Mouse (Mus musculus) lung, adult 2 months (tissue): Measurements from ENCODE around the gene Kcnh7.

ENCODE experiments used
- CTCF ChIP-seq: fragments of 200-500 bp; IDR thresholded peaks from 2 replicates; pipeline ENCODE4 v1.5.1; 2011; ENCODE audit warnings: mild to moderate bottlenecking, low read length, control low read depth; ENCODE audit not compliant: insufficient read depth
- POLR2A ChIP-seq: fragments of 200-500 bp; IDR thresholded peaks from 2 replicates; pipeline ENCODE4 v1.6.1; 2011; ENCODE audit warnings: low read depth, mild to moderate bottlenecking, control low read depth, low read length, borderline replicate concordance; ENCODE audit errors: extremely low read depth

- TF ChIP-seq CTCF (peak; percentile 24; the same call in 1 of the 2 replicates), POLR2A (peak; percentile 75; the same call in 1 of the 2 replicates)
These were observed 538.0 kb downstream of the Kcnh7 start, which contains the start of gene Ifih1 for GRCm38 (mm10) chr2:62646014-62646645.
